Mouse (Mus musculus): ENCODE measurements around the gene Fsd2. TPM values are rescaled to one million over a fixed set of nuclear protein-coding genes. Genes with fewer than 3 reads are reported as not detected.

Gene Fsd2
- polyA plus RNA-seq, 1 experiment from 2014 or later: 1.7 TPM

- Histone ChIP-seq H3K36me3 (no peaks in the 10 kb centered on the region), H3K9me3 (no peaks in the 10 kb centered on the region), H3K27ac (no peak overlapping the region), H3K27me3 (no peaks in the 10 kb centered on the region), H3K4me2 (no peak overlapping the region), H3K4me1 (no peaks in the 10 kb centered on the region), H3K4me3 (no peak overlapping the region), H3K9ac (no peak overlapping the region)
- ATAC-seq (ENCODE audit: insufficient number of reproducible peaks, low FRiP score, low TSS enrichment, low read depth): no peak
- WGBS: 88% methylated on average over 14 of the region's 14 CpGs
Observed at GRCm38 (mm10) chr7:81559231-81559980, 7.3 kb downstream of the Fsd2 start.

DNA sequence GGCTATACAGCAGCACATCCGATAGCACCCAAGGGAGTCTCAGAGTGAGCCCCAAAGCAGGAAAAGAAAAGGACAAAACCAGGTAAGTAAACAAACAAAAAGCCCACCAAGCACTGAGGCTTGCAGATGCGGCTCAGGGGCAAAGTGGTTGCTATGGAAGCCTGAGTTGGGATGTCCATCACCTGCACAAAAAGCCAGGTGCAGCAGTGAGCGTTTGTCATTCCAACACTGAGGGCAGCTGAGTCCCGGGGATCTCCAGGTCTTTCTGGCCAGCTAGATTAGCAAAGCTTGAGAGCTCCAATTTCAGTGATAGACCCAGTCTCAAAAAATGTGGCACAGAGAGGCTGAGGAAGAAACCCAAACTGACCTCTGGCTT lies 8.8 kb downstream of the Fsd2 start:
- H3K36me3 ChIP-seq: no peaks in the 10 kb centered on the region
- H3K27ac ChIP-seq: no peak overlapping the region
- H3K4me1 ChIP-seq: no peaks in the 10 kb centered on the region
- no peaks in the 10 kb centered on the region for H3K27me3 ChIP-seq
- H3K9me3 ChIP-seq: no peaks in the 10 kb centered on the region
- WGBS: 67% methylated on average over 4 of the region's 4 CpGs
- H3K4me2 ChIP-seq: no peak overlapping the region
- no peak for ATAC-seq (ENCODE audit: insufficient number of reproducible peaks, low FRiP score, low TSS enrichment, low read depth)
- no peak overlapping the region for H3K9ac ChIP-seq
- H3K4me3 ChIP-seq: no peak overlapping the region

GRCm38 (mm10) chr7:81557252-81557984 lies 9.3 kb downstream of the Fsd2 start:
- H3K27ac ChIP-seq: no peak overlapping the region
- H3K9ac ChIP-seq: no peak overlapping the region
- no peak overlapping the region for H3K4me3 ChIP-seq
- no peaks in the 10 kb centered on the region for H3K4me1 ChIP-seq
- no peaks in the 10 kb centered on the region for H3K36me3 ChIP-seq
- ATAC-seq (ENCODE audit: insufficient number of reproducible peaks, low FRiP score, low TSS enrichment, low read depth): no peak
- H3K27me3 ChIP-seq: no peaks in the 10 kb centered on the region
- H3K9me3 ChIP-seq: no peaks in the 10 kb centered on the region
- WGBS: 73% methylated on average over 7 of the region's 7 CpGs
- H3K4me2 ChIP-seq: no peak overlapping the region

DNA sequence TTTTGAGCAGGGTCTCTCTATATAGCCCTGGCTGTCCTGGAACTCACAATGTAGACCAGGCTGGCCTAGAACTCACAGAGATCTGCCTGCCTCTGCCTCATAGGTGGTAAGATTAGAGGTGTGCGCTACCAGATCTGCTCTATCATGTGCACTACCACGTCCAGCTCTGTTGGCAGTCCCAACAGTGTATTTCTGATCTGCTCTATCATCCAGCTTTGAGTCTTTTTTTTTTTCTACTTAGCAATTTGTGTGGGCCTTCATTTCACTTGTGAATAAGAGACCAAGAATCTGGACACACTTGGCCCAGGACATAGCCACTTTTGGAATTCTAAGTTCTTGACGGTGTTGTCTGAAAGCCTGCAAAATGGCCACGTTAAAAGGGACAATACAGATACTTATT lies 9.9 kb downstream of the Fsd2 start:
- ATAC-seq (ENCODE audit: insufficient number of reproducible peaks, low FRiP score, low TSS enrichment, low read depth): no peak
- no peak overlapping the region for H3K27ac ChIP-seq

GRCm38 (mm10) chr7:81554369-81554768 lies 12.4 kb downstream of the Fsd2 start:
- 75% methylated on average over 2 of the region's 2 CpGs for WGBS
- no peak for ATAC-seq (ENCODE audit: insufficient number of reproducible peaks, low FRiP score, low TSS enrichment, low read depth)
- no peaks in the 10 kb centered on the region for H3K9me3 ChIP-seq
- H3K36me3 ChIP-seq: no peaks in the 10 kb centered on the region
- no peak overlapping the region for H3K27ac ChIP-seq
- H3K4me2 ChIP-seq: no peak overlapping the region
- no peaks in the 10 kb centered on the region for H3K4me1 ChIP-seq
- no peak overlapping the region for H3K4me3 ChIP-seq
- no peaks in the 10 kb centered on the region for H3K27me3 ChIP-seq
- H3K9ac ChIP-seq: no peak overlapping the region

More for the DNA sequence above, 9.9 kb downstream of the Fsd2 start:
- no peaks in the 10 kb centered on the region for H3K27me3 ChIP-seq
- H3K36me3 ChIP-seq: no peaks in the 10 kb centered on the region
- no peaks in the 10 kb centered on the region for H3K4me1 ChIP-seq
- H3K4me3 ChIP-seq: no peak overlapping the region
- no peaks in the 10 kb centered on the region for H3K9me3 ChIP-seq
- H3K9ac ChIP-seq: no peak overlapping the region
- WGBS: 91% methylated on average over 4 of the region's 4 CpGs
- no peak overlapping the region for H3K4me2 ChIP-seq

GRCm38 (mm10) chr7:81553589-81553988 lies 13.2 kb downstream of the Fsd2 start:
- H3K4me1 ChIP-seq: no peaks in the 10 kb centered on the region
- no peak overlapping the region for H3K27ac ChIP-seq
- no peaks in the 10 kb centered on the region for H3K9me3 ChIP-seq
- H3K27me3 ChIP-seq: no peaks in the 10 kb centered on the region
- WGBS: 61% methylated on average over 4 of the region's 4 CpGs
- H3K36me3 ChIP-seq: no peaks in the 10 kb centered on the region
- no peak for ATAC-seq (ENCODE audit: insufficient number of reproducible peaks, low FRiP score, low TSS enrichment, low read depth)
- no peak overlapping the region for H3K9ac ChIP-seq
- no peak overlapping the region for H3K4me3 ChIP-seq
- no peak overlapping the region for H3K4me2 ChIP-seq

- Histone ChIP-seq H3K9ac (no peak overlapping the region), H3K9me3 (no peaks in the 10 kb centered on the region), H3K27me3 (no peaks in the 10 kb centered on the region), H3K36me3 (no peaks in the 10 kb centered on the region), H3K4me3 (no peak overlapping the region), H3K27ac (no peak overlapping the region), H3K4me2 (no peak overlapping the region), H3K4me1 (no peaks in the 10 kb centered on the region)
- WGBS: 65% methylated on average over 11 of the region's 11 CpGs
- ATAC-seq (ENCODE audit: insufficient number of reproducible peaks, low FRiP score, low TSS enrichment, low read depth): no peak
Observed at GRCm38 (mm10) chr7:81548864-81549263, 17.9 kb downstream of the Fsd2 start.

DNA sequence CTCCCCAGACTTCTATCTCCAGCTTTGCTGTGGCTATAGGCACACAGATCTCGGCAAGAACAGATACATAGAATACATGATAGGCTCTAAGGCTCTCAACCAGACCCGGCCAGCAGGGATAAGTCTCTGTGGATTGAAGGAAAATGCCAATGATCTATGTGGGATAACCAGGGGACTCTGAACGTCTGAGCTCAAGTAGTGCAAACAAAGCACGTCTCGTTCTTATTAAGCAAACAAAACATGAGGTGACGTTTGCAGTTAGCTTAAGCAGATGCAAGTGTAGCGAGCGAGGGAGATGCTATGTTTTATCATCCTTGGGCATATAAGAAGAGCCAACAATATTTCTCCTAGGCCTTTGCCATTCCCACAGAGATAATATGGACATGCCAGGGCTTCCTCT lies 23.8 kb downstream of the Fsd2 start:
- Histone ChIP-seq H3K27ac (no peak overlapping the region), H3K9me3 (no peaks in the 10 kb centered on the region), H3K4me2 (no peak overlapping the region), H3K4me1 (no peaks in the 10 kb centered on the region), H3K4me3 (no peak overlapping the region), H3K27me3 (no peaks in the 10 kb centered on the region), H3K36me3 (no peaks in the 10 kb centered on the region), H3K9ac (no peak overlapping the region)
- 88% methylated on average over 8 of the region's 8 CpGs for WGBS
- no peak for ATAC-seq (ENCODE audit: insufficient number of reproducible peaks, low FRiP score, low TSS enrichment, low read depth)

GRCm38 (mm10) chr7:81541924-81542524 lies 24.7 kb downstream of the Fsd2 start:
- Histone ChIP-seq H3K4me1 (no peaks in the 10 kb centered on the region), H3K9me3 (no peaks in the 10 kb centered on the region), H3K9ac (no peak overlapping the region), H3K4me3 (no peak overlapping the region), H3K36me3 (no peaks in the 10 kb centered on the region), H3K27ac (no peak overlapping the region), H3K4me2 (no peak overlapping the region), H3K27me3 (no peaks in the 10 kb centered on the region)
- no peak for ATAC-seq (ENCODE audit: insufficient number of reproducible peaks, low FRiP score, low TSS enrichment, low read depth)
- 80% methylated on average over 7 of the region's 7 CpGs for WGBS

- no peaks in the 10 kb centered on the region for H3K9me3 ChIP-seq
- H3K4me3 ChIP-seq: no peak overlapping the region
- H3K27me3 ChIP-seq: no peaks in the 10 kb centered on the region
- H3K36me3 ChIP-seq: 0 out of 2 replicates have a peak, but pooled peaks cover 5% of the 10 kb centered on the region
- WGBS: 43% methylated on average over 1 of the region's 1 CpGs
- no peak overlapping the region for H3K27ac ChIP-seq
- H3K4me1 ChIP-seq: no peaks in the 10 kb centered on the region
- ATAC-seq (ENCODE audit: insufficient number of reproducible peaks, low FRiP score, low TSS enrichment, low read depth): no peak
- no peak overlapping the region for H3K9ac ChIP-seq
- H3K4me2 ChIP-seq: no peak overlapping the region
Observed at GRCm38 (mm10) chr7:81540999-81541398, 25.7 kb downstream of the Fsd2 start.

DNA sequence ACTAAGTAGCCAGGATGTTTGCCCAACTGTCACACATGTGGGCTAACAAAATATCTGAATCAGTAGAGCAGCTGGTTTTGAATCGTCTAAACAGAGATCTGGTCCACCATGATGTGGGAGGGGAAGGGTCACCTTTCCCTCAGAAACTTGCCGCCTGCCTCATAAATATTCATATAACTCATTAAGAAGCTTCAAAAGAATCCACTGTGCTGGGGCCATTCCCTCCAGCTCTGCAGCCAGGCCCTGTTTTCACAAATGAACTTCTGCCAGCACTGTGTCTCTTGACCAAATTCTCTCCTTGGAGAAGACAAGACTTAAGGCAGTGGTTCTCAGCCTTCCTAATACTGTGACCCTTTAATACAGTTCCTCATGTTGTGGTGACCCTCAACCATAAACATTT lies 27.2 kb downstream of the Fsd2 start:
- no peak for ATAC-seq (ENCODE audit: insufficient number of reproducible peaks, low FRiP score, low TSS enrichment, low read depth)
- no peak overlapping the region for H3K4me2 ChIP-seq
- H3K4me3 ChIP-seq: no peak overlapping the region
- no peak overlapping the region for H3K9ac ChIP-seq
- no peaks in the 10 kb centered on the region for H3K4me1 ChIP-seq
- H3K36me3 ChIP-seq: peaks cover 19% of the 10 kb centered on the region; the same call in 1 of the 2 replicates
- WGBS: 15% methylated on average over 2 of the region's 2 CpGs
- no peaks in the 10 kb centered on the region for H3K9me3 ChIP-seq
- H3K27ac ChIP-seq: no peak overlapping the region
- H3K27me3 ChIP-seq: no peaks in the 10 kb centered on the region

DNA sequence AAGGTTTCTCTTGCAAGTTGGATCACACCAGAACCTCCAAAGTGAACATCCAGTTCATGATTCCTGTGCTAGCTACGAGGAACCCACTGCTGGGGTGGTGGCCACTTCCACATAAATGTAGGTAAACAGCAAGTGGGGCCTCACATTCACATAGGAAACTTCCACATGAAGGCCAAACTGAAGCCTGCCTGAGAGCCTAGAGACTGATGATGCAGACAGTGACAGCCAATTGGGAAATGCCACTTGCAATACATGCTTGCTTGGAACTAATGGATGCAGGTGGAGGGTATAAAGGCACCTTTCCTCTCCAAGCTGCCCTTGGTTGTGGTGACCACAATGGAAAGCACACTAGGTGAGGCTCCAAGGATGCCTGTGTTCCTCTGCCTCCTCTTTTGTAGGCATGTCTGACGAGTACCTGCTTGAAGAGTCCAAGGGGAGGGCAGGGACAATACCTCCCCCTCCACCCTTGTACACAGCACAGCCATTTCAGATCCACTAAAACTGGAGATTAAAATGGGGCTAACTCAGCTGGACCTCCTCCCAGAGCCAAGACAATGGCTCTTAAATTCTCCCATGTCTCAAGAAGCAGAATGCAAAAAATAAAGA lies 28.6 kb downstream of the Fsd2 start:
- WGBS: 81% methylated on average over 2 of the region's 2 CpGs
- Histone ChIP-seq H3K4me1 (no peaks in the 10 kb centered on the region), H3K9ac (no peak overlapping the region)

More for the DNA sequence above, 28.6 kb downstream of the Fsd2 start:
- no peak for ATAC-seq (ENCODE audit: insufficient number of reproducible peaks, low FRiP score, low TSS enrichment, low read depth)
- H3K9me3 ChIP-seq: no peaks in the 10 kb centered on the region
- peaks cover 33% of the 10 kb centered on the region for H3K36me3 ChIP-seq
- no peak overlapping the region for H3K27ac ChIP-seq
- no peaks in the 10 kb centered on the region for H3K27me3 ChIP-seq
- no peak overlapping the region for H3K4me2 ChIP-seq
- no peak overlapping the region for H3K4me3 ChIP-seq

All from limb, embryonic 15.5 days (tissue).